Mouse (Mus musculus): ENCODE measurements around the gene Chic2. TPM values are rescaled to one million over a fixed set of nuclear protein-coding genes. Genes with fewer than 3 reads are reported as not detected.

Chic2 gene
- polyA plus RNA-seq, 1 experiment from 2014 or later, result 33.3 TPM

- 89% methylated on average over 6 of the region's 6 CpGs for WGBS
- Histone ChIP-seq H3K4me2 (replicated peaks) (no peak overlapping the region), H3K9ac (replicated peaks) (no peak overlapping the region), H3K9me3 (no peaks in the 10 kb centered on the region), H3K27ac (replicated peaks) (no peak overlapping the region), H3K4me3 (no peak overlapping the region), H3K27me3 (peaks cover 91% of the 10 kb centered on the region), H3K4me1 (no peaks in the 10 kb centered on the region), H3K36me3 (no peaks in the 10 kb centered on the region)
- no peak for ATAC-seq (ENCODE audit: low FRiP score, low read depth)
These were observed 75.2 kb downstream of the Chic2 start for GRCm38 (mm10) chr5:74969341-74969740.

GRCm38 (mm10) chr5:74967882-74968281 lies 76.7 kb downstream of the Chic2 start:
- ATAC-seq (ENCODE audit: low FRiP score, low read depth), result no peak
- H3K9ac ChIP-seq (replicated peaks), result no peak overlapping the region
- no peak overlapping the region for H3K4me2 ChIP-seq (replicated peaks)
- WGBS, result 97% methylated on average over 3 of the region's 3 CpGs
- no peaks in the 10 kb centered on the region for H3K9me3 ChIP-seq
- no peak overlapping the region for H3K4me3 ChIP-seq
- H3K36me3 ChIP-seq, result no peaks in the 10 kb centered on the region
- no peaks in the 10 kb centered on the region for H3K4me1 ChIP-seq
- no peak overlapping the region for H3K27ac ChIP-seq (replicated peaks)
- peaks cover 91% of the 10 kb centered on the region for H3K27me3 ChIP-seq

- no peak for ATAC-seq (ENCODE audit: low FRiP score, low read depth)
- peaks cover 91% of the 10 kb centered on the region for H3K27me3 ChIP-seq
- WGBS, result 62% methylated on average over 10 of the region's 10 CpGs
These were observed 77.7 kb downstream of the Chic2 start for GRCm38 (mm10) chr5:74966891-74967290.

GRCm38 (mm10) chr5:74962771-74963170 lies 81.8 kb downstream of the Chic2 start:
- H3K27ac ChIP-seq (replicated peaks), result no peak overlapping the region
- no peak overlapping the region for H3K9ac ChIP-seq (replicated peaks)
- H3K27me3 ChIP-seq, result peaks cover 95% of the 10 kb centered on the region
- no peaks in the 10 kb centered on the region for H3K9me3 ChIP-seq
- H3K4me2 ChIP-seq (replicated peaks), result no peak overlapping the region
- 86% methylated on average over 5 of the region's 5 CpGs for WGBS
- no peak for ATAC-seq (ENCODE audit: low FRiP score, low read depth)
- H3K4me1 ChIP-seq, result 0 out of 2 replicates have a peak, but pooled peaks cover 6% of the 10 kb centered on the region
- no peaks in the 10 kb centered on the region for H3K36me3 ChIP-seq
- H3K4me3 ChIP-seq, result no peak overlapping the region

More at GRCm38 (mm10) chr5:74966891-74967290, 77.7 kb downstream of the Chic2 start:
- H3K36me3 ChIP-seq, result no peaks in the 10 kb centered on the region
- H3K9me3 ChIP-seq, result no peaks in the 10 kb centered on the region
- H3K4me2 ChIP-seq (replicated peaks), result no peak overlapping the region
- H3K27ac ChIP-seq (replicated peaks), result no peak overlapping the region
- H3K4me1 ChIP-seq, result no peaks in the 10 kb centered on the region
- no peak overlapping the region for H3K9ac ChIP-seq (replicated peaks)
- H3K4me3 ChIP-seq, result no peak overlapping the region

GRCm38 (mm10) chr5:74960840-74961543 lies 83.6 kb downstream of the Chic2 start:
- H3K9me3 ChIP-seq, result no peaks in the 10 kb centered on the region
- H3K27me3 ChIP-seq, result peaks cover 98% of the 10 kb centered on the region
- 27% methylated on average over 14 of the region's 14 CpGs for WGBS
- no peak overlapping the region for H3K9ac ChIP-seq (replicated peaks)
- H3K36me3 ChIP-seq, result no peaks in the 10 kb centered on the region
- no peak for ATAC-seq (ENCODE audit: low FRiP score, low read depth)
- H3K27ac ChIP-seq (replicated peaks), result no peak overlapping the region
- H3K4me3 ChIP-seq, result no peak overlapping the region
- 0 out of 2 replicates have a peak, but pooled peaks cover 6% of the 10 kb centered on the region for H3K4me1 ChIP-seq
- H3K4me2 ChIP-seq (replicated peaks), result no peak overlapping the region

GRCm38 (mm10) chr5:74960306-74960705 lies 84.3 kb downstream of the Chic2 start:
- Histone ChIP-seq H3K27me3 (peaks cover 100% of the 10 kb centered on the region), H3K9ac (replicated peaks) (no peak overlapping the region)

GRCm38 (mm10) chr5:74957293-74958076 lies 87.1 kb downstream of the Chic2 start:
- no peaks in the 10 kb centered on the region for H3K36me3 ChIP-seq
- 0 out of 2 replicates have a peak, but pooled peaks cover 6% of the 10 kb centered on the region for H3K4me1 ChIP-seq
- peaks cover 96% of the 10 kb centered on the region for H3K27me3 ChIP-seq
- H3K9ac ChIP-seq (replicated peaks), result no peak overlapping the region
- no peak overlapping the region for H3K4me3 ChIP-seq
- ATAC-seq (ENCODE audit: low FRiP score, low read depth), result no peak
- WGBS, result 65% methylated on average over 10 of the region's 10 CpGs
- H3K27ac ChIP-seq (replicated peaks), result no peak overlapping the region
- no peak overlapping the region for H3K4me2 ChIP-seq (replicated peaks)
- no peaks in the 10 kb centered on the region for H3K9me3 ChIP-seq

More at GRCm38 (mm10) chr5:74960306-74960705, 84.3 kb downstream of the Chic2 start:
- Histone ChIP-seq H3K4me3 (no peak overlapping the region), H3K36me3 (no peaks in the 10 kb centered on the region), H3K4me2 (replicated peaks) (no peak overlapping the region), H3K27ac (replicated peaks) (no peak overlapping the region), H3K4me1 (0 out of 2 replicates have a peak, but pooled peaks cover 6% of the 10 kb centered on the region), H3K9me3 (no peaks in the 10 kb centered on the region)
- WGBS, result 53% methylated on average over 9 of the region's 9 CpGs
- ATAC-seq (ENCODE audit: low FRiP score, low read depth), result no peak

- 47% methylated on average over 9 of the region's 9 CpGs for WGBS
- Histone ChIP-seq H3K4me2 (replicated peaks) (no peak overlapping the region), H3K27ac (replicated peaks) (no peak overlapping the region), H3K36me3 (no peaks in the 10 kb centered on the region), H3K9me3 (no peaks in the 10 kb centered on the region), H3K9ac (replicated peaks) (no peak overlapping the region), H3K4me1 (0 out of 2 replicates have a peak, but pooled peaks cover 6% of the 10 kb centered on the region), H3K27me3 (peaks cover 95% of the 10 kb centered on the region), H3K4me3 (no peak overlapping the region)
- ATAC-seq (ENCODE audit: low FRiP score, low read depth), result no peak
These were observed 88.2 kb downstream of the Chic2 start for GRCm38 (mm10) chr5:74956335-74956734.

GRCm38 (mm10) chr5:74955565-74955964 lies 89.0 kb downstream of the Chic2 start:
- 77% methylated on average over 1 of the region's 1 CpGs for WGBS
- Histone ChIP-seq H3K27me3 (peaks cover 95% of the 10 kb centered on the region), H3K9ac (replicated peaks) (no peak overlapping the region), H3K4me1 (no peaks in the 10 kb centered on the region), H3K27ac (replicated peaks) (no peak overlapping the region), H3K4me2 (replicated peaks) (no peak overlapping the region), H3K9me3 (no peaks in the 10 kb centered on the region), H3K36me3 (no peaks in the 10 kb centered on the region), H3K4me3 (no peak overlapping the region)
- ATAC-seq (ENCODE audit: low FRiP score, low read depth), result no peak

GRCm38 (mm10) chr5:74952938-74953337 lies 91.6 kb downstream of the Chic2 start:
- peaks cover 92% of the 10 kb centered on the region for H3K27me3 ChIP-seq
- WGBS, result 11% methylated on average over 2 of the region's 2 CpGs
- no peak for ATAC-seq (ENCODE audit: low FRiP score, low read depth)

GRCm38 (mm10) chr5:74951375-74951774 lies 93.2 kb downstream of the Chic2 start:
- 84% methylated on average over 5 of the region's 5 CpGs for WGBS
- Histone ChIP-seq H3K4me2 (replicated peaks) (no peak overlapping the region), H3K36me3 (no peaks in the 10 kb centered on the region), H3K27ac (replicated peaks) (no peak overlapping the region), H3K9me3 (no peaks in the 10 kb centered on the region), H3K27me3 (peaks cover 87% of the 10 kb centered on the region), H3K4me1 (no peaks in the 10 kb centered on the region), H3K9ac (replicated peaks) (no peak overlapping the region), H3K4me3 (no peak overlapping the region)
- ATAC-seq (ENCODE audit: low FRiP score, low read depth), result no peak

More at GRCm38 (mm10) chr5:74952938-74953337, 91.6 kb downstream of the Chic2 start:
- H3K4me1 ChIP-seq, result no peaks in the 10 kb centered on the region
- no peak overlapping the region for H3K4me3 ChIP-seq
- H3K9ac ChIP-seq (replicated peaks), result no peak overlapping the region
- no peak overlapping the region for H3K4me2 ChIP-seq (replicated peaks)
- no peaks in the 10 kb centered on the region for H3K36me3 ChIP-seq
- no peaks in the 10 kb centered on the region for H3K9me3 ChIP-seq
- H3K27ac ChIP-seq (replicated peaks), result no peak overlapping the region

GRCm38 (mm10) chr5:74949298-74949697 lies 95.3 kb downstream of the Chic2 start:
- Histone ChIP-seq H3K27me3 (peaks cover 86% of the 10 kb centered on the region), H3K9ac (replicated peaks) (no peak overlapping the region), H3K36me3 (no peaks in the 10 kb centered on the region), H3K4me3 (no peak overlapping the region), H3K27ac (replicated peaks) (no peak overlapping the region), H3K4me2 (replicated peaks) (no peak overlapping the region), H3K9me3 (no peaks in the 10 kb centered on the region), H3K4me1 (no peaks in the 10 kb centered on the region)
- no peak for ATAC-seq (ENCODE audit: low FRiP score, low read depth)
- 75% methylated on average over 7 of the region's 7 CpGs for WGBS
